Mouse (Mus musculus) left cerebral cortex, adult 2 months (tissue): ENCODE measurements around the gene Atp11a. TPM values are rescaled to one million over a fixed set of nuclear protein-coding genes. Genes with fewer than 3 reads are reported as not detected.

Experiments
- DNase-seq, 2 experiments: peaks; one replicate each; pipeline ENCODE4 v3.0.0; 2021 to 2022; ENCODE audit warnings: low spot score in 2 of 2, mixed read lengths in 1 of 2; ENCODE audit errors: extremely low spot score in 1 of 2
- H3K27ac ChIP-seq: fragments of 200-600 bp; 2 replicates; pipeline ENCODE4 v1.8.1; 2022
- H3K4me3 ChIP-seq: fragments of 200-600 bp; 2 replicates; pipeline ENCODE4 v1.8.1; 2022
- CTCF ChIP-seq: fragments of 200-600 bp; IDR thresholded peaks from 2 replicates; pipeline ENCODE4 v1.8.1; 2022; ENCODE audit warnings: antibody characterized with exemption, mild to moderate bottlenecking, moderate library complexity
- intact Hi-C: fragments of 180-260 bp; cut with DNase I; formaldehyde crosslinking; loops from one replicate; pipeline ENCODE4 v1.15.1; 2025
- total RNA-seq, 2 experiments: library from RNA; stranded (reverse); gene quantifications; 2 replicates each; pipeline ENCODE4 v1.2.3; 2021

The Atp11a gene
- total RNA-seq, 2 experiments from 2014 or later, result 47.5 to 55.7 TPM

GRCm38 (mm10) chr8:12905122-12905521 lies 148.3 kb downstream of the Atp11a start:
- Histone ChIP-seq H3K27ac (no peak overlapping the region), H3K4me3 (no peak overlapping the region)
- no peak for DNase-seq
- TF ChIP-seq CTCF, result no peak
- intact Hi-C loops, result no loop called here

GRCm38 (mm10) chr8:12905599-12906321 lies 148.9 kb downstream of the Atp11a start:
- no peak for DNase-seq
- H3K27ac ChIP-seq, result peak overlapping the region; percentile 44; the same call in 1 of the 2 replicates
- no peak overlapping the region for H3K4me3 ChIP-seq
- intact Hi-C loops, result no loop called here
- no peak for TF ChIP-seq CTCF

- H3K4me3 ChIP-seq, result no peak overlapping the region
- intact Hi-C loops, result no loop called here
- no peak for TF ChIP-seq CTCF
- no peak for DNase-seq
- H3K27ac ChIP-seq, result peak overlapping the region; percentile 44; the same call in 1 of the 2 replicates
Measured at GRCm38 (mm10) chr8:12906597-12906996, 149.8 kb downstream of the Atp11a start.

GRCm38 (mm10) chr8:12907730-12908129 lies 150.9 kb downstream of the Atp11a start:
- Histone ChIP-seq H3K4me3 (no peak overlapping the region), H3K27ac (no peak overlapping the region)
- intact Hi-C loops, result no loop called here
- TF ChIP-seq CTCF, result no peak
- DNase-seq, result no peak

GRCm38 (mm10) chr8:12912011-12912410 lies 155.2 kb downstream of the Atp11a start:
- no peak for DNase-seq
- no peak overlapping the region for H3K27ac ChIP-seq
- no peak for TF ChIP-seq CTCF
- intact Hi-C loops, result no loop called here
- no peak overlapping the region for H3K4me3 ChIP-seq

GRCm38 (mm10) chr8:12915187-12916006 lies 158.6 kb downstream of the Atp11a start:
- peak; percentile 52 to 64 for DNase-seq
- Histone ChIP-seq H3K27ac (peak overlapping the region; percentile 95), H3K4me3 (peak overlapping the region; percentile 60)
- intact Hi-C loops, result loop anchor here (2.0 to 5.0 kb wide), 2 partner anchors 33 to 72 kb away; no protein-coding TSS in a partner anchor
- no peak for TF ChIP-seq CTCF

- no peak for TF ChIP-seq CTCF
- DNase-seq, result no peak
- Histone ChIP-seq H3K27ac (peak overlapping the region; percentile 95), H3K4me3 (peak overlapping the region; percentile 60)
- intact Hi-C loops, result loop anchor here (2.0 to 5.0 kb wide), 2 partner anchors 32 to 71 kb away; no protein-coding TSS in a partner anchor
Measured at GRCm38 (mm10) chr8:12916156-12916900, 159.5 kb downstream of the Atp11a start.

- peak overlapping the region; percentile 95 for H3K27ac ChIP-seq
- no peak for DNase-seq
- peak overlapping the region; percentile 60 for H3K4me3 ChIP-seq
- TF ChIP-seq CTCF, result no peak
- intact Hi-C loops, result loop anchor here (2.0 to 5.0 kb wide), 2 partner anchors 32 to 70 kb away; no protein-coding TSS in a partner anchor
Measured at GRCm38 (mm10) chr8:12917029-12917428, 160.2 kb downstream of the Atp11a start.

GRCm38 (mm10) chr8:12917831-12918230 lies 161.0 kb downstream of the Atp11a start:
- Histone ChIP-seq H3K27ac (peak overlapping the region; percentile 95), H3K4me3 (peak overlapping the region; percentile 60)
- no peak for DNase-seq
- intact Hi-C loops, result loop anchor here (2.0 to 5.0 kb wide), 2 partner anchors 31 to 69 kb away; no protein-coding TSS in a partner anchor
- TF ChIP-seq CTCF, result no peak

Other genes starting within 250 kb of the Atp11a start
- gene Spaca7, start 184.0 kb upstream of the Atp11a start, total RNA-seq, result not detected
- gene Tubgcp3, start 84.8 kb upstream of the Atp11a start, total RNA-seq, result 10 to 100 TPM; 35.3 to 36.1 TPM
- 100 to 1,000 TPM; 235 to 280 TPM for gene Mcf2l, start 116.8 kb downstream of the Atp11a start, total RNA-seq